Mouse (Mus musculus): ENCODE results near the gene Hspb8.

DNA sequence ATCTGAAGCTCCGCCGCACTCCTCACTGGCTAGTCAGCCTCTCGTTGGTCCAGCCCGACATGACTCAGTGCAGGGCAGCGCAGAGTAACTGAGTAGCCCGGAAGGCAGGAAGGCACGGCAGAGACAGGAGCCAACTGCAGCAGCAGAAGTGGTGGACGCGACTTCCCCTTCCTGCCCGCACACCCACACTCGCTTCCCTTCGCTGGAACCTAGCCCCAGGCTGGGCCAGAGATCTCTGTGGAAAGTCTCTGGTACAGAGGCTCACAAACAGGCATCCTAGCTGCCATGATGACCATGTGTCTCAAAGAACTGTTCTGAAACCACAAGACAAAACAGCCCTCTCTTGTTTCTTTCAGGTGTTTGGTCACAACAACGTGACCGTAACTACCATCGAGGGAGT lies 41.4 kb downstream of the Hspb8 start:
- TF ChIP-seq POLR2A (IDR thresholded peaks at IDR 0.05; ENCODE audit: borderline replicate concordance, control insufficient read depth, low read depth, low read length) (no peak), CTCF (IDR thresholded peaks at IDR 0.05; ENCODE audit: control insufficient read depth, insufficient read depth, low read length) (no peak)

Measured in bone marrow, adult 2 months (tissue).